Mouse (Mus musculus) kidney, adult 2 months (tissue): Measurements from ENCODE around the gene Trip11.

Experiments used
- CTCF ChIP-seq: fragments of 200-500 bp; conservative IDR thresholded peaks from 2 replicates; pipeline ENCODE4 v1.5.1; 2011; ENCODE audit warnings: low read depth, mild to moderate bottlenecking, control low read depth, low read length, moderate library complexity, mixed read lengths; ENCODE audit not compliant: insufficient read depth, insufficient read length
- POLR2A ChIP-seq: fragments of 200-500 bp; IDR thresholded peaks from one replicate; pipeline ENCODE4 v1.6.1; 2011; ENCODE audit warnings: low read depth, low read length, control low read depth

GRCm38 (mm10) chr12:101821596-101821995, 91.5 kb downstream of the Trip11 start:
- TF ChIP-seq CTCF (no peak), POLR2A (no peak)
